Mouse (Mus musculus) urinary bladder, postnatal 4 days (tissue): ENCODE measurements around the gene C87436.
"Not testable (repeated sequence)": the region's sequence is repeated elsewhere in the genome, so short reads cannot be mapped to it uniquely, and the experiment has no call there.

Experiments
- DNase-seq, 2 experiments: peaks; one replicate each; pipeline ENCODE4 v3.0.0; 2021 to 2022; ENCODE audit warnings: low spot score in 2 of 2

C87436 gene

GRCm38 (mm10) chr6:86481871-86482270 lies 43.7 kb downstream of the C87436 start:
- DNase-seq = no peak

GRCm38 (mm10) chr6:86485943-86486640 lies 47.9 kb downstream of the C87436 start:
- DNase-seq = no peak

DNA sequence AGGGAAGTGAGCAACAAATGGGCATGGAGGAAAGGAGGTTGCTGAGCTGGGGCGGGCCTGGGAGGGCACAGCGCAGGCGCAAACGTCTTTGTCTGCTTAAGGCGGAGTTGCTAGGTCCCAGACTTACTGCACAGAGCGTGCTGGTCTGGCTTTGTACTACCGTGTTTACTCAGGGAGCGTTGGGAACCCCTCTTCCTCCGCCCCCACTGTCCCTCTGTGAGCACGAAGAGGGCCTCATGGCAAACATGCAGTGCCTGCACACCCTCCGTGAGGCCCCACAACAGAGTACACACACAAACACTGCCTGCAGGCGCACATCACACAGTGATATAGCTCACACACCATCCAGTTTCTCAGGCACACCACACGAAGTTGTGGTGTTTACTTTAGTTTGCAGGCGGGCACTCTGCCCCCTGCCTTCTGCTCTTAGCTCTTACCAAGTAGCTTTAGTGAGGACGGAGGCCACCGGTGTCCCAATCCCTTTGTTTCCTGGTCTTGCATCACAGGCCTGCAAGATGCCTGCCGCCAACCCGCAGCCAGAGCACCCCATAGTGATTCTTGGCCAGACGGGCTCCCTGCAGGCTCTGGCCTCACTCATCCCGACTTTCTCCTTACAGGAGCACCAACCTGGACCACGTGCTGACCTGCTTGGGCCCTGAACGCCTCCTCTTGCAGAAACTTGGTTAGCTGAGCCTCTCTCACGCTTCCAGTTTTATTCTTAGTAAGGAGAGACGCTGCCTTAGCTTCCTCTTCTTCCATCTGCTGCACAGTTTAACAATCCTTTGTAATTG lies 49.4 kb downstream of the C87436 start:
- DNase-seq = peak; percentile 77 to 79

- DNase-seq = no peak
Observed at GRCm38 (mm10) chr6:86488149-86488485, 49.9 kb downstream of the C87436 start.

DNA sequence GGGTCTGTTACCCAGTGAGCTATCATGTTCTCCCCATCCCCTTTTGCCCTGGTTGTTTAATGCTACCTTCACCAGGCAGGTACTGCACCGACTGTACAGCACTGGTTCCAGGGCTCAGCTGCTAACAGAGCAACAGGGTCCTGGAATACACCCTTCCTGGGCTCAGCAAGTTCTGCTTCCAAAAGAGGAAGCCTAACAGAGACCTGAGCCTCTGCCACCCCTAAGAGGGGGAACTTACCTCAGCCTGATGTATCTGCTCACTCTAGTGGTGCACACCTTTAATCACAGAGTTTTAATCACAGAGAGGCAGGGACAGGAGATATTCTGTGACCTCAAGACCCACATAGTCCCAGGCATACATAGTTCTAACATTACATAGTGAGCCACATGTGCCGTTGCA lies 51.8 kb downstream of the C87436 start:
- no peak for DNase-seq

DNA sequence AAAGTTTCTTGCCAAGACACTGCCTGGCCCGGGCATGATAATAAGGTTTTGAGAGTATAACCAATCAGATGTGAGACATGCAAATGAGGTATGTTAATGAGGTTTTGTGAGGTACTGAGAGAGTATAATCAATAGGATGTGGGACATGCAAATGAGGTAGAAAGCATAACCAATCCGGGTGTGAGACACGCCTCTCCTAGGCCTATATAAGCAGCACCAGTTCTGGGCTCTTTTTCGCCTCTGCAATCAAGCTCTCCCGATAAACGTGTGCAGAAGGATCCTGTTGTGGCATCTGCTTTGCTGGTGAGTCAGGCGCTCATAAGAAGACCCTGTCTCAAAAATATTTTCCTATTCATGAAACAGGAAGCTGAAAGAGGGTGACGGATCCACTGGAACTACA lies 52.2 kb downstream of the C87436 start:
- not testable (repeated sequence) for DNase-seq

DNA sequence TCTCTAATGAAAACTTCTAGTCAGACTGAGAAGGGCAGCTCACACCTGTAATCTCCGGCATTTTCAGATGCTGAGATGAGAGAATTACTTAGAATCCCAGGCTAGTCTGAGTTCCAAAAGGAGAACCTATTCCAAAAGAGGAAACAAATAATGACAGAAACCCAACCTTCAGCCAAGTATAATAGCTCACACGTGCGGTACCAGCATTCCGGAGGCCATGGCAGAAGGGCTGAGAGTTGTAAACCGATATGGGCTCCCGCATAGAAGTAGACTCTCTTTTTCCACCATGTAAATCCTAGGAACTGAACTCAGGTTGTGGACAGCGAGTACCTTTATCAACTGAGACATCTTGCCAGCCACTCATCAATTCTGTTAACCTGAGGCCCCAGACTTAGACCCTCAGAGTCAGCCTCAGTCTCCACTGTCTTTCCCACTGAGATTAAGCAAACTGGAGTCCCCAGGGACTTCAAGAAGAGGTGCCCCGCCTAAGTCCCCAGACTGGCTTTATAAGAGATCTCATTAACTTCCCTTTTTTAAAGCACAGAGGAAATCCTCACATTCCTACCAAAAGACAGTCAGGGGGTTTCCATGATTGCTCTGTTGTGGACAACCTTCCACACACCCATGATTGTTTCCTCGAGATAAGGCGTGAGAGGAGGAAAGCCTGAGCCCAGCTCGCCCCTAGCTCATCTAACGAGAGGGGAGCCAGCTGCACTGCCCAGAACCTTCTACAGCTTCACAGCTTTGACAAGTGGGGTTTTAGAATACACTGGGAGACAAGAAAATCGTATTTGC lies 55.5 kb downstream of the C87436 start:
- no peak for DNase-seq

GRCm38 (mm10) chr6:86494767-86495166 lies 56.6 kb downstream of the C87436 start:
- DNase-seq = no peak

GRCm38 (mm10) chr6:86495661-86496060 lies 57.5 kb downstream of the C87436 start:
- no peak for DNase-seq

- no peak for DNase-seq
Observed at GRCm38 (mm10) chr6:86496127-86496526, 58.0 kb downstream of the C87436 start.

DNA sequence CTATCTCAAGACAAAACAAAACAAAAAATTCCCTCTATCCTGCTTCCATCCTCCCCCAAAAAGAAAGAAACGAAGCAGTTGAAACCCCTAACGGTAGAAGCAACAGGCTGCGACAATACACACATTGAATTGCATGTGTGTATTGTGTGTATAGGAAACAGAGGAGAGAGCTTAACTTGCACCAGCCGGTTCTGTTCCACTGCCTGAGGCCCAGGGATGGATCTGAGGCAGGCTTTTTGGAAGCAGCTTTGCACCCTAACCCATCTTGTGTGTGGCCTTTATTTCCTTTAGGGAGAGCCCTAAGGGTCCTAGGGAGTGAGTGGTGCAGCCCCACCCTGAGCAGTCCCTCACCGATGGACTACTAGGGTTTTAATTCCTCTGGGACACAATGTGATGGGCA lies 58.4 kb downstream of the C87436 start:
- no peak for DNase-seq

DNA sequence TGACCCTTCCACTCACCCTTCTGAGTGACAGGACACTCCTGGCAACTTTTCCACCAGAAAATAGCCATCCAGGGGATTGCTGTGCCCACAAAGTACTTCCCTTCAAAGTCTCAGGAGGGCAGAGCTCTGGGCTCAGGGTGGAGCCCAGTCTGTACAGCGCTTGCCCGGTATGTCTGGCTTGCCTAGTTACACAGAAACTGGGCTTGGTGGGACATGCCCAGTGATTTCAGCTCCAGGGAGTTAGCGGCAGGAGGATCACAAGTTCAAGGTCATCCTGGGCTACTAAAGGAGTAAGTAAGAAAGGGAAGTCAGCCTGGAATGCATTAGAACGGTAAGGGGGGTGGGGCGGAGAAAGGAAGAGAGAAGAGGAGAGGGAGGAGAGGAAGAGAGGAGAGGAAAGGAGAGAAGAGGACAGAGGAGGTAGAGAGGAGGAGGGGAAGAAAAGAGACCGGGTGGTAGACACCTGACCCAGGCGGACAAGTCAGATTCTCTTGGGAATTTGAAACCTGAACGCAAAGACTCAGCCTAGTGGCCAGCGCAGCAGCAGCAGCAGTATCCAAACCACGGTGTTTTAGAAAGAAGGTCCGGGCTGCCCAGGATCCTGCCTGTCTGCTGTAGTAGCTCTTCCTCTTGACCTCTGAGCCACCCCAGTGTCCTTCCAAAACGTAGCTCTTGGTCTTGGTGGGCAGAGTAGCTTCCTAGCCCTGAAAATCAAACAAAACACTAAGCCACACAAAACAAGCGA lies 59.1 kb downstream of the C87436 start:
- peak in 1 of 2 experiments; percentile 44 for DNase-seq

DNA sequence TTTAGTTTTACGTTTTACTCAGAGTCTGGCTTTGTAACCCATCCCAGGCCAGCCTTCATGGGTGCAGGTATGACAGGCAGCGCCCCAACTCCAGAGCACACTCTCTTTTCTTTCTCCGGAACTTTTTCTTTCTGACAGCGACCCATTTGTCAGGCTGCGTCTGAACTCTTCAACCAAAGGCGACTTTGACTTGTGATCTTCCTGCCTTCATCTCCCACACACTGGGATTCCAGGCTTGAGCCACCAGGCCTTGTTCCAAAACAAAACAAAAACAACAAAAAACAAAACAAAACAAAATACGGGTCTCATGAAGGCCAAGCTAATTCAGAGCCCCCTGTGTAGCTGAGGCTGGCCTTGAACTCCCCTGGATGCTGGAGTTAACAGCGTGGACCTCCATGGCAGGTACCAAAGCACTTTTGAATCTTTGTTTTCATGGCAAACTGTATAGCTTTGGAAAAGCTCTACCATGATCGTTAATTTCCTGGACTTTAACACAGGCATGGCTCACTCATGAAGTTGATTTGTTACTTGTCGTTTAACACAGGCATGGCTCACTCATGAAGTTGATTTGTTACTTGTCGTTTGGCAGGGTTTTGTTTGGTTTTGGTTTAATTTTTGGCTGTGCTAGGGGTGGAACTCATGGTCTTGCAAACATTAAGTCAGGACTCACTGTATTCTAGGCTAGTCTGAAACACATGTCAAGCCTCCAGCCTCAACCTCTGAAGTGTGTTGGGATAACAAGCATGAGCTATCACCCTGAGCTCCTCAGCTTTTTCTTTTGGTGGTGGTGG lies 60.0 kb downstream of the C87436 start:
- no peak for DNase-seq

- DNase-seq = no peak
Observed at GRCm38 (mm10) chr6:86499571-86500109, 61.5 kb downstream of the C87436 start.

GRCm38 (mm10) chr6:86503513-86503912 lies 65.3 kb downstream of the C87436 start:
- no peak for DNase-seq

- DNase-seq = no peak
Observed at GRCm38 (mm10) chr6:86505671-86506070, 67.5 kb downstream of the C87436 start.

DNA sequence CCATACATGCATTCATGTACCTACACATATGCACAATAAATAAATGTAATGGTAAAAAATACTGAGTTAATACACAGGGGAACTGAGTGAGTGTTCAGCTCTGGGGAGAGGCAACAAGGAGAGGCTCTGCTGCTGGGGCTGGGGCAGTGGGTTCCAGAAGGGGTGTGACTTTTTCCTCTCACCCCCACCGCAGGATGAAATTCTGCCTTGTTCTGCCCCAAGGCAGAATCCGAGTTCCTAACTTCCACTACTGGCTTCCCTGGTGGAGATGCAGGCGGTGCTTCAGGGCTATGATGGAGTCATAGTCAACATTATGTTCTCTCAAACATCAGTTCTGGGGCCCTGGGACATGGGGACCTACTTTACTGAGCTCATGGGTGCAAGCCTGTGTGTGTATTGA lies 68.1 kb downstream of the C87436 start:
- no peak for DNase-seq

GRCm38 (mm10) chr6:86507116-86507515 lies 68.9 kb downstream of the C87436 start:
- DNase-seq = no peak

DNA sequence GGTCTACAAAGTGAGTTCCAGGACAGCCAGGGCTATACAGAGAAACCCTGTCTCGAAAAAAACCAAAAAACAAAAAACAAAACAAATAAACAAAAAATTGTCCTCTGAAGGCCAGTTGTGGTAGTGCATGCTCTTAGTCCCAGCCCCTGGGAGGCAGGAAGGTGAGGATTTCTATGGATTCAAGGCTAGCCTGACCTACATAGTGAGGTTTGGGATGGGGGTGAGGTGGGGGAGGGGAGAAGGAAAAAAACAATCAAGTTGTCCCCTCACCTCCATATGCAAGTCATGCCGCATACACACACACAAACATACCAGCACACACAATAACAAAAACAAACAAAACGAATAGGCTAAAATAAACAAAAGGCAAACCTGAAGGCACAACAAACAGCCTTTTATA lies 70.6 kb downstream of the C87436 start:
- no peak for DNase-seq

DNA sequence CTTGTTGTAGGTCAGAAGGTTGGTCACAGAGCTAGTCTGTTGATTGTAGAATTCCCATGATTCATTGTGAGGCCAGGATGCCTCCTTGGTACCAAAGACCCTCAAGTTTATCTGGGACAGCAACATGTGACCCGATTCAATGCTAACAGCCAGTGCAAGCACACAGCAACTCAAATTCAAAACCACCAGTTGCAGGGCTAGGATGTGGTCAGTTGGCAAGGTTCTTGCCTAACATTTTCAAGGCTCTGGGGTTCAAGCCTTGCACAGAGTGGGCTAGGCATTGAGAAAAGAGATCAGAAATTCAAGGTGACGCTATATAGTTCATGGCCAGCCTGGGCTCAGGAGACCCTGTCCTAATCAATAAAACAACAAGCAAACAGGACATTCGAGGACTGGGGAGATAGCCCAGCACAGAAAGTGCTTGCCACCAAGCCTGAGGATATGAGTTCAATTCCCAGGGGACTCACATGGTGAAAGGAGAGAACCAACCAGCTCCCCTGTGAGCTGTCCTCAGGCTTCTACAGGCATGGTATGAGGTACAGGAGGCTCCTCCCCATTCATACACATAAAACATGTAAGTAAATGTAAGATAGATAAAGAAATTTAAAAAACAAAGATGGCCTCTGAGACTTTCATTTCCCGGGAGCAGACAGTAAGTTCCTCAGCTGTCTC lies 71.2 kb downstream of the C87436 start:
- no peak for DNase-seq
